Mouse (Mus musculus): Measurements from ENCODE around the gene Rnh1. TPM values are rescaled to one million over a fixed set of nuclear protein-coding genes. Genes with fewer than 3 reads are reported as not detected.

Gene Rnh1
- polyA plus RNA-seq, 1 experiment from 2014 or later = 44.0 TPM

DNA sequence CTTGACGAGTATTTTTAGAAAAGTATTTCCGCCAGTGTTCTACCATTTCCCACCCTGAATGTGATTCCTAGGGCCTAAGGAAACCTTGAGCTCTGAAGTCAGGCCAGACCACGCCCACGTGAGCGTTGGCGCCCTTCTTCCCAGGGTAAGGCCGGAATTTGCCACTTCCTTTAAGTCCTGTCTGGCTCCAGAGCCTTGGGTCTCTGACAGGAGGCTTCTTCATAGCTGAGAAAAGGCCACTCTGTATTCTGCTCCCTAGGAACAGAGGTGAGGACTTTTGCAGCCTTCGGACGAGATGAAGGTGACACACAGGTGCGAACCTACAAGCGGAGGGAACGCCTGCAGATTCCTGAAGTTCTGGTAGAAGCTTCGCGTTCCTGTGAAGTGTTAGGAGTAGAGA is 50.4 kb downstream of the Rnh1 start, which contains the start of gene Ptdss2:
Gene Ptdss2, plus strand, starts transcription at position 138 of the 400 bp plus-strand sequence.
- Histone ChIP-seq H3K4me1 (no peaks in the 10 kb centered on the region), H3K4me2 (replicated peaks) (peak within 1 kb of the TSS; percentile 75), H3K4me3 (peak within 1 kb of the TSS; percentile 50), H3K36me3 (no peaks in the 10 kb centered on the region), H3K27ac (replicated peaks) (peak within 1 kb of the TSS; percentile 78), H3K9me3 (no peaks in the 10 kb centered on the region), H3K27me3 (no peaks in the 10 kb centered on the region), H3K9ac (replicated peaks) (peak within 1 kb of the TSS; percentile 83)
- ATAC-seq (replicated peaks) = no peak
- 55% methylated on average over 14 of the region's 14 CpGs for WGBS

DNA sequence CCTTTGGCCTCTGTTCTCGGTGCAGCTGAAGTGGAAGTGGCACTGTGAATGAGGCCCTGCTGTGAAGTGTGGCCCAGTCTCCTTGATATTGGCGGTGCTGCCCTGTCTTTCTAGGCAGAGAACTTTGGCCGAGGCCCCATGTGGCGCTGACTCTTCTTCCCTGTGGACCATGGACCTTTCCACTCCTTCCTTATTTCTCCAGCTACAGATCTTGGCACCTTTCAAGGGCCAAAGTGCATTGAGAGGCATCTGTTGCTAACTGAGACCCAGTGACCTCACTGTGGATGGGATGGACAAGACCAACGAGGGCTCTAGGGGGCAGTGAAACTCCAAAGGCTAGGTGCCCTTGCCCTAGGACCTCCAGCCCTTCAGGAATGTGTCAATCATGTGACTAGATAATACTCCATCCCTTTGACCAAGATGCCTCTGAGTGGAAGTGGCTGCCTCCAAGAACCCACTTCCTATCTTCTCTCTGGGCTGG is 51.6 kb downstream of the Rnh1 start:
- Histone ChIP-seq H3K9me3 (no peaks in the 10 kb centered on the region), H3K27ac (replicated peaks) (no peak overlapping the region), H3K36me3 (no peaks in the 10 kb centered on the region), H3K27me3 (no peaks in the 10 kb centered on the region), H3K9ac (replicated peaks) (no peak overlapping the region), H3K4me1 (no peaks in the 10 kb centered on the region), H3K4me3 (no peak overlapping the region), H3K4me2 (replicated peaks) (no peak overlapping the region)
- WGBS = 85% methylated on average over 5 of the region's 5 CpGs
- ATAC-seq (replicated peaks) = no peak

DNA sequence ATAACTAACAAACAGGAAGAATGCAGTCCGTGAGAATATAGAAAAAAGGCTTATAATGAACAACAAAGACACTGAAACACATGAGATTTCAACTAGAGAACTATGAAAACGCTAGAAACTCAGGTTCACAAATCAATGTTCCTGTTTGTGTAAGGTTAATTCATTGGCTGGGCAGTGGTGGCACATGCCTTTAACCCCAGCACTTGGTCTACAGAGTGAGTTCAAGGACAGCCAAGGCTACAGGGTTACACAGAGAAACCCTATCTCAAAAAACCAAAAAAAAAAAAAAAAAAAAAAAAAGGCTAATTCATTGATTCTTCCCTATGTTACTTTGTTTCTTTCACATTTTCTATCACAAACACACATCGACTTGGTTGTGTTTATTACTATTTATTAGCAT is 52.1 kb downstream of the Rnh1 start:
- H3K9ac ChIP-seq (replicated peaks) = no peak overlapping the region
- H3K9me3 ChIP-seq = no peaks in the 10 kb centered on the region
- H3K27ac ChIP-seq (replicated peaks) = no peak overlapping the region
- no peaks in the 10 kb centered on the region for H3K27me3 ChIP-seq
- H3K36me3 ChIP-seq = no peaks in the 10 kb centered on the region
- WGBS = 89% methylated on average over 3 of the region's 3 CpGs
- H3K4me3 ChIP-seq = no peak overlapping the region
- H3K4me1 ChIP-seq = no peaks in the 10 kb centered on the region
- H3K4me2 ChIP-seq (replicated peaks) = no peak overlapping the region
- ATAC-seq (replicated peaks) = no peak

DNA sequence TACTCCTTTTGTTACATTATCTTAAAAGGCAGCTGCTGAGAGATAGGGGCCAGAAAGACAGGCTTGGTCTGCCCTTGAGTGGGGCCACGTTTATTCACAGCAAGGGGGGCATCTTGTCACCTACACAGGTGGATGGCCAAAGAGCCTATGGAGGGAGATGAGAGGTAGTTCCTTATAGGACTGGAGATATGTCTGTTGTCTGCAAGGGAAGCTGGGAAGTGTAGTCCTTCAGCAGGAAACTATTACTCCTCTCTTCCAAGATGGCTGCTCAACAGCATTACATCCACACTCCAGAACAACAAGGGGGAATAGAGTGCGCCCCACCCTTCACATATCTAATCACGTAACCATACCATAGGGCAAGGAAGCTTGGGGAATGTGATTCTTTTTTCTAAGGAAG is 53.2 kb downstream of the Rnh1 start:
- H3K4me2 ChIP-seq (replicated peaks) = no peak overlapping the region
- H3K4me3 ChIP-seq = no peak overlapping the region
- WGBS = 71% methylated on average over 3 of the region's 3 CpGs
- H3K9ac ChIP-seq (replicated peaks) = no peak overlapping the region
- no peaks in the 10 kb centered on the region for H3K36me3 ChIP-seq
- no peaks in the 10 kb centered on the region for H3K4me1 ChIP-seq
- H3K27me3 ChIP-seq = no peaks in the 10 kb centered on the region
- no peak for ATAC-seq (replicated peaks)
- H3K27ac ChIP-seq (replicated peaks) = no peak overlapping the region
- H3K9me3 ChIP-seq = no peaks in the 10 kb centered on the region

DNA sequence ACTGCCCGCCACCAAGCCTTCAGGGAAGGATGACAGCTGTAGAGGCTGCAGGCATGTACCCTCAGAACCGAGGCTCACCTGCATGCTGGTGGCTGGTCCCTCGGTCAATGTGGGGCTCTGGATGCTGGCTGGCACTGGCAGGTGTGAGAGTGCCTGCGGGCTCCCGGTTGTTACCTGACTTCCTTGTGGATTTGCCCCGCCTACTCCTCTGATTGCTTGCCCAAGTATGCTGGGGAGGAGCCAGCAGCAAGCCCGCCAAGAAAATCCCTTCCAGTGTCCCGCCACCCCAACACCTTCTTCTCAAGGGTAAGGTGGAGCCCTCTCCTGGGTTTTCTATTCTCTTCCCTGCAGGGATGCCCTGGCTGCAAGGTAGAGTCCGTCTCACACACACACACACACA is 55.0 kb downstream of the Rnh1 start, which contains the start of gene Ano9:
Gene Ano9, minus strand, starts transcription at position 171 of the 400 bp plus-strand sequence.
- Histone ChIP-seq H3K4me3 (no peak within 1 kb of the TSS), H3K9ac (replicated peaks) (no peak within 1 kb of the TSS), H3K9me3 (no peaks in the 10 kb centered on the region), H3K27me3 (no peaks in the 10 kb centered on the region), H3K4me1 (no peaks in the 10 kb centered on the region), H3K36me3 (no peaks in the 10 kb centered on the region), H3K27ac (replicated peaks) (no peak within 1 kb of the TSS), H3K4me2 (replicated peaks) (no peak within 1 kb of the TSS)
- WGBS = 17% methylated on average over 9 of the region's 9 CpGs
- ATAC-seq (replicated peaks) = no peak

DNA sequence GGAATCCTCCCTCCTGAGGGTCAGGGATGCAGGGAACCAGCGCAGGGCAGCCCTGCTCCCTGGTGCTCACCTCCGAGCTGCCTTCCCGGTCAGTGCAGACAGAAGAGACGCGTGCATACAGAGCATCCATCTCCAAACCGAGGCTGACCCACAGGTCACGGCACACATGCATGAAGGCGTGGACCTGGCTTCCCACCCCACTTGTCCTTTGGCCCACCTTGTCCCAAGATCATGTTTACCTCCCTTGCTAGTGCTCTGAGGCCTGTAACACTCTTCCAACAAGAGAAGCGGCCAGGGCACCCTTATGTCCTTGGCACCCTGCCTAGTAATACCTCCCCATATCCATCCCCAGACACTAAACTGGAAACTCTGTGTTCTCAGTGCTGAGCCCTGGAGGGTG is 56.8 kb downstream of the Rnh1 start:
- Histone ChIP-seq H3K4me1 (no peaks in the 10 kb centered on the region), H3K9ac (replicated peaks) (no peak overlapping the region), H3K27me3 (no peaks in the 10 kb centered on the region), H3K9me3 (no peaks in the 10 kb centered on the region), H3K4me3 (no peak overlapping the region), H3K36me3 (no peaks in the 10 kb centered on the region), H3K4me2 (replicated peaks) (no peak overlapping the region), H3K27ac (replicated peaks) (no peak overlapping the region)
- WGBS = 89% methylated on average over 9 of the region's 9 CpGs
- no peak for ATAC-seq (replicated peaks)

MicroRNAs encoded within 50 kb of the gene (microRNA counts, 519-probe panel; counts per million panel counts)
- microRNA mmu-miR-210 = 2,917 counts per million, percentile 70 among the panel's probes with 10 or more counts

Small RNAs within 50 kb of the gene (microRNA-seq; reads per million reads assigned to microRNA genes)
- 345 reads per million, percentile 69 among the genes with 10 or more reads in this experiment for gene Mir210

Other genes with a start within 250 kb of the Rnh1 start
- 8.5 and 8.7 TPM in 2 replicates for gene Pgghg, start 231.5 kb downstream of the Rnh1 start, polyA plus RNA-seq (2015; fragmentation: Nextera tagmentation; extraction: Ambion mirVana)
- gene Ifitm5, start 222.6 kb downstream of the Rnh1 start, polyA plus RNA-seq (2015; fragmentation: Nextera tagmentation; extraction: Ambion mirVana) = 0.51 and 0.70 TPM in 2 replicates
- gene Gm45717, start 216.9 kb downstream of the Rnh1 start, polyA plus RNA-seq (2015; fragmentation: Nextera tagmentation; extraction: Ambion mirVana) = not detected in 2 replicates
- 126 and 142 TPM in 2 replicates for gene Ifitm2, start 216.9 kb downstream of the Rnh1 start, polyA plus RNA-seq (2015; fragmentation: Nextera tagmentation; extraction: Ambion mirVana)
- gene Ifitm1, start 205.6 kb downstream of the Rnh1 start, polyA plus RNA-seq (2015; fragmentation: Nextera tagmentation; extraction: Ambion mirVana) = 6.5 and 7.6 TPM in 2 replicates
- 21.7 and 24.9 TPM in 2 replicates for gene Ifitm3, start 162.1 kb downstream of the Rnh1 start, polyA plus RNA-seq (2015; fragmentation: Nextera tagmentation; extraction: Ambion mirVana)
- not detected in 2 replicates for gene Ifitm6, start 154.9 kb downstream of the Rnh1 start, polyA plus RNA-seq (2015; fragmentation: Nextera tagmentation; extraction: Ambion mirVana)
- not detected in 2 replicates for gene Gm17387, start 143.7 kb downstream of the Rnh1 start, polyA plus RNA-seq (2015; fragmentation: Nextera tagmentation; extraction: Ambion mirVana)
- 47.3 and 50.0 TPM in 2 replicates for gene B4galnt4, start 111.8 kb downstream of the Rnh1 start, polyA plus RNA-seq (2015; fragmentation: Nextera tagmentation; extraction: Ambion mirVana)
- gene Pkp3, start 94.6 kb downstream of the Rnh1 start, polyA plus RNA-seq (2015; fragmentation: Nextera tagmentation; extraction: Ambion mirVana) = not detected in 2 replicates
- 1.8 and 2.0 TPM in 2 replicates for gene Sigirr, start 72.3 kb downstream of the Rnh1 start, polyA plus RNA-seq (2015; fragmentation: Nextera tagmentation; extraction: Ambion mirVana)
- 0.09 TPM in 1 of 2 replicates, not detected in the other for gene Ano9, start 55.1 kb downstream of the Rnh1 start, polyA plus RNA-seq (2015; fragmentation: Nextera tagmentation; extraction: Ambion mirVana)
- 74.5 TPM in 2 replicates for gene Ptdss2, start 50.5 kb downstream of the Rnh1 start, polyA plus RNA-seq (2015; fragmentation: Nextera tagmentation; extraction: Ambion mirVana)
- gene Hras, start 21.1 kb upstream of the Rnh1 start, polyA plus RNA-seq (2015; fragmentation: Nextera tagmentation; extraction: Ambion mirVana) = 126 and 127 TPM in 2 replicates
- gene Lrrc56, start 21.3 kb upstream of the Rnh1 start, polyA plus RNA-seq (2015; fragmentation: Nextera tagmentation; extraction: Ambion mirVana) = 10.3 and 12.7 TPM in 2 replicates
- 0.75 and 1.4 TPM in 2 replicates for gene Lmntd2, start 41.2 kb upstream of the Rnh1 start, polyA plus RNA-seq (2015; fragmentation: Nextera tagmentation; extraction: Ambion mirVana)
- 24.6 and 26.9 TPM in 2 replicates for gene Rassf7, start 43.0 kb upstream of the Rnh1 start, polyA plus RNA-seq (2015; fragmentation: Nextera tagmentation; extraction: Ambion mirVana)
- gene Phrf1, start 55.9 kb upstream of the Rnh1 start, polyA plus RNA-seq (2015; fragmentation: Nextera tagmentation; extraction: Ambion mirVana) = 80.2 and 81.8 TPM in 2 replicates
- 1.1 and 2.3 TPM in 2 replicates for gene Irf7, start 93.6 kb upstream of the Rnh1 start, polyA plus RNA-seq (2015; fragmentation: Nextera tagmentation; extraction: Ambion mirVana)
- gene Cdhr5, start 103.9 kb upstream of the Rnh1 start, polyA plus RNA-seq (2015; fragmentation: Nextera tagmentation; extraction: Ambion mirVana) = not detected in 2 replicates
- 1.4 TPM in 2 replicates for gene Sct, start 106.3 kb upstream of the Rnh1 start, polyA plus RNA-seq (2015; fragmentation: Nextera tagmentation; extraction: Ambion mirVana)
- gene Drd4, start 119.1 kb upstream of the Rnh1 start, polyA plus RNA-seq (2015; fragmentation: Nextera tagmentation; extraction: Ambion mirVana) = 0.64 and 0.78 TPM in 2 replicates
- gene Deaf1, start 154.8 kb upstream of the Rnh1 start, polyA plus RNA-seq (2015; fragmentation: Nextera tagmentation; extraction: Ambion mirVana) = 140 and 142 TPM in 2 replicates
- gene Tmem80, start 154.9 kb upstream of the Rnh1 start, polyA plus RNA-seq (2015; fragmentation: Nextera tagmentation; extraction: Ambion mirVana) = 64.1 and 64.3 TPM in 2 replicates
- 0.37 and 0.57 TPM in 2 replicates for gene Eps8l2, start 166.0 kb upstream of the Rnh1 start, polyA plus RNA-seq (2015; fragmentation: Nextera tagmentation; extraction: Ambion mirVana)
- gene Taldo1, start 219.3 kb upstream of the Rnh1 start, polyA plus RNA-seq (2015; fragmentation: Nextera tagmentation; extraction: Ambion mirVana) = 375 and 378 TPM in 2 replicates
- gene Gatd1, start 241.3 kb upstream of the Rnh1 start, polyA plus RNA-seq (2015; fragmentation: Nextera tagmentation; extraction: Ambion mirVana) = 62.2 and 64.2 TPM in 2 replicates